Mouse (Mus musculus) erythroid progenitor cell, adult 5-6 weeks (primary cell): ENCODE measurements around the gene Nmb. TPM values are rescaled to one million over a fixed set of nuclear protein-coding genes. Genes with fewer than 3 reads are reported as not detected.

Source experiments
- ATAC-seq: replicated peaks from 2 replicates; pipeline ENCODE4 v1.8.0; 2016; ENCODE audit warnings: moderate number of reproducible peaks, mild to moderate bottlenecking, moderate TSS enrichment, inconsistent platforms; ENCODE audit not compliant: poor library complexity, low FRiP score, severe bottlenecking
- total RNA-seq, 2 experiments: library from RNA; stranded (forward) in 1 of 2; stranded (reverse) in 1 of 2; fragments of 150-400 nt in 1 of 2; fragments of 186-747, 209-891 nt in 1 of 2; gene quantifications; 2 replicates each; pipeline versions ENCODE4 v1.2.3 to v1.2.4; 2015 to 2017; ENCODE audit warnings: low replicate concordance in 2 of 2

Gene Nmb
- total RNA-seq, 2 experiments from 2014 or later, result 2.9 to 17.6 TPM

DNA sequence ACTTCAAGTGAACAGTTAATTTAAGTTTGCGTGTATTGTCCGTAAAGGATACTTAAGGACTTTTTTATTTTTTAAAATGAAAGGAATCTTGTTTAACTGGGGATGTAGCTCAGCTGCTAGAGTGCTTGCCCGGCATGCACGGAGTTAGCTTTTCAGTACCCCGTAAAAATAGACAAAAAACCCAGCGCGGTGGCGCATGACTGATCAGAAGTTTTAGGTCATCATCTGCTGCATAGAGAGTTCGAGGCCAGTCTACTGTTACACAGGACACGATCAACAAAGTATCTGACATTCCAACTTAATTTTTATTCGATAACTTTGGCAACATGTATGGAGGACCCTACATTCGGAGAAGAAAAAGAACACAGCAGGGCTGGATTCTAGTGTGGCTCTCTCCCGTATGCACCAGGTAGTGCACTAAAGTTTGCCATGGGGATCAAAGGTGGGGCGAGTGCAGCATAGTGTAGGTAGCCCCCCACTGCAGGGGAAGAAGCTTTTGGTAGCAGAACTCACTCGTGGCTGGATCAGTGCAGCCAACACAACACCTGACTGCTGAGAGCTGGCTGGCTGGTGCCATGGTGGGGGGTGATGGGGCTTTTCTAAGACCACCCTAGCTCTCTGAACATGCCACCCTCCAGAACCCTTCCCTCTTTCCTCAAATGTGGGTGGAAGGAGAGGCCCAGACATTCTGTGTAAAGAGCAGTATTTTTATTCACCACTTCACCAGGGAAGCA is 3.2 kb downstream of the Nmb start:
- 0 out of 2 replicates have a peak, but pooled peaks have one; percentile 4 for ATAC-seq

DNA sequence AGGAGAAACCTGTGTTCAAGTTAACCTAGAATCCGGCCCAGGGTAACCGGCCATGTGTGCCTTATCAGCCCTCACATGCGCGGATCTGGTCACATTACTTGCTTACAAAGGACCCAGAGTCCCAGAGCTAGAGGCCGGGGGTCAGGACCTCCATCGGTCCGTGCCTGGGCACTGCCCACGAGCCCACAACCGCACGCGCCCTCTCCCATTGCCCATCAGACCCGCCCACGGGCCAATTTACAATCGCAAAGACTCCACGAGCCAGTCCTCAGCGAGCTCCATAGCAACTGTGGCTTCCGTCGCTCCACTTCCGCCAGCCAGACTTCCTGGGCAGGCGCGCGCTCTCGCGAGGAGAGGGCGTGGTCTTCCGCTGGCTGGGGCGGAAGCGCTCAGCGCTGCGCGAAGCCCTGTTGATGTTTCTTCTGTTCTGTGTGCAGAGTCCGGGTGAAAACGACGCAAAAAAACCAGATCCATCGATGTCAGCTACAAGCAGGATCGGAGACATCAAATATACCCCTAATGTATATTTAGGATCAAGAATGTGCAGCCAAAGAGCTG is 3.9 kb downstream of the Nmb start, which contains the start of gene Wdr73:
Gene Wdr73, minus strand, starts transcription at position 326 of the 558 bp plus-strand sequence.
- ATAC-seq, result peak; percentile 96

DNA sequence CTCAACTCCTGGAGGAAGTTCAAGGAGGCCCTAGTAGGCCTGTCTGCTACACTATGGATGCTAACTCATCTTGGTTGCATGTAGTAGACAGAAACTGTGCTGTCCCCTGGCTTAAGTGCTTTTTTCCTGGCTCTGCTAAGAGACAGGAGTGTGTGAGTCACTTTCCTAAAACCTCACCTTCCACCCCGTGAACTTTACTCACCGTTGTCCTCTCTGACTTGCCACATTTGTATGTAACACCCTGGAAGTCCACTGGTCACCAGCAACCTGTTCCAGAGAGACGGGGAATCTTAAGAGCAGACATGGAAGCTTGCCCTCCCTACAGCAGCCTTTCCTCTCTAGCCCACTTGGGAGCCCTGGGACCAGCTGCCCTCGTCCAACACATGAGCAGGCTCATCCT is 7.2 kb downstream of the Nmb start:
- no peak for ATAC-seq

DNA sequence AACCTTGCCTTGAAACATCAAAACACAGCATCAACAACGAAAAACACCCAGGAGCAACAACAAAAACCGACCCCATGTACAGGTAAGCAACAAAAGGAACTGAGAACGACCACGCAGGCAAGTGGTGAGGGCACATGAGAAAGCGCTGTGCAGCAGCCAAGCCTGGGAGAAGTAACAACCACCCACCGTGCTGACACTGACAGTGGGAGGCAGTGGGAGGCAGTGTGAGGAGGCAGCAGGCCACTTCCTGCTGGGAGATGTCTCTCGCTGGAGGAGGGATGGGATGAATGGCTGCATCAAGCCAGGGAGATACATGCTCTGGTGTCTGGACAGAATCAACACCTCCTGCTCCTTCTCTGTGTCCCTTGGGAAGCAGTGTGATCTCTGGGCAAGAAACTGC is 7.7 kb downstream of the Nmb start:
- ATAC-seq, result no peak

DNA sequence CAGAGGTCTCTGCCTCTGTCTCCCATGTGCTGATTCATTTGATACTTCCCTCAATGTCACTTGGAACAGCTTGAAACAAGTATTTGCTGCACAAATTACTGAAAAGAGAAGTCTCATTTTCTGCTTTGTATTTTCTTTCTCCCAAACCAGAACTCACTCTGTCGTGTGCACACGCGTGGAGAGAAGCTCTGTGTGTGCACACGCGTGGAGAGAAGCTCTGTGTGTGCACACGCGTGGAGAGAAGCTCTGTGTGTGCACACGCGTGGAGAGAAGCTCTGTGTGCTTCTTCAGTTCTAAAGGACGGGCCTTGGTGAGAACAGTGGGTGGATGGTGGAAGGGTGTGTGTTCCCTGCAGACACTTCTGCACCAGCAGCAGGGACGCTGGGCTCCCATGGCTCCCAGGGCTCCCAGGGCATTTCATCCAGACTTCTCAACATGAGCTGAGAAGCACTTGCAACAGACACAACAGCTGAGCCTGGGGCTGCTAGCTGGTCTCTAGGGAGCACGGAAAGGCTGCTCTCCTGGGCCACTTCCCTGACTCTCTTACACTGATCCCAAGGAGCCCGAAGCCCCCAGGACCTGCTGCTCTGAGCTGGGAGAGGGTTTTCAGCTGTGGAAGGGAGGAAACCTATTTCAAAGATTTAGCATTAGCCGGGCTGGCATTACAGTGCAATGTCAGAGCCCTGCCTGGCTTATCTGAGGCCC is 9.9 kb downstream of the Nmb start:
- no peak for ATAC-seq

- no peak for ATAC-seq
Observed at GRCm38 (mm10) chr7:80894196-80894595, 10.7 kb downstream of the Nmb start.

DNA sequence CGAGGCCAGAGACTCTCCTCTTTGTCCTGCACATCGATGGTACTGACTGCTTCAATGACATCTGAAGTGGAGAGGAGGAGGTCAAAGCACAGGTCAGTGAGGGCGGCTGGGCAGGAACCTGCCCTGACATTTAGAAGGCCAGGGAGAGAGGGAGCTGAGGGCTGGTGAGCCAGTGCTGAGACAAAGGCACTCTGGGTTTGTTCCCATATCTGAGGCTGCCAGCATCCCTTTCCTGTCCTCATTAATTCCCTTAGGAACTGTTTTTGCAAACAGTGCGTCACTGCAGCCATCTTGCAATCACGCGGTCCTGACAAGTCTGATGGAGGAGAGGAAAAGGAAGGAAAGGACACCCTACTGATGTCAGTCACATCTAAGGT is 11.1 kb downstream of the Nmb start:
- no peak for ATAC-seq

DNA sequence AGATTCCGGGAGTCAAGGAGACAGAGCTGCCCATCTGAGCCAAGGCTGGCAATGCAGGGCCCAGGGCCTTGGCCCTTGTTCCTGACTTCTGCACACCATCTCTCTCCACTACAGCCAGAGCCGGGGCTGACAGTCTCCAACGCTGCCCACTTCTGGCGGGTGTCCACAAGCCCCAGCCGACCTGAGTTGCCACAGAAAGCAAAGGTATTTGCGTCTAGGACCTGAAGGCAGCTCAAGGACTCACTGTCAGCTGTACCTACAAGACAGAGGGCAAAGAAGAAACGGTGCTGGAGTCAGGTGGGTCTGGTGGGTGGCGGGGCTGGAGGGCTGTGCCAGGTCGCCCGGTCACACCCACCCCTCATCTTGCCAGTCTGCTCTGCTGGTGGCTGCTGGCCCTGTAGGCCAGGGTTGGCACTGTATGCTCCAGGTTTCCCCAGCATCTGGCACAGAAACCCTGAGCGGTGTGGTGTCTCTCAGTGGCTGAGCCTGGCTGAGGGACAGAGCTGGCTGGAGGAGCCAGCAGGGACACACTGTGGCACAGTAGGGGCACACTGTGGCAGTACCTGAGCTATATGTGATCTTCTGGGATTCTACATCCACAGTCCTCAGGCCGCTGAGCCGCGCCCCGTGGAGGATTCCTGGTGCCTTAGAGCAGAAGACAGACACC is 11.7 kb downstream of the Nmb start:
- ATAC-seq, result no peak

DNA sequence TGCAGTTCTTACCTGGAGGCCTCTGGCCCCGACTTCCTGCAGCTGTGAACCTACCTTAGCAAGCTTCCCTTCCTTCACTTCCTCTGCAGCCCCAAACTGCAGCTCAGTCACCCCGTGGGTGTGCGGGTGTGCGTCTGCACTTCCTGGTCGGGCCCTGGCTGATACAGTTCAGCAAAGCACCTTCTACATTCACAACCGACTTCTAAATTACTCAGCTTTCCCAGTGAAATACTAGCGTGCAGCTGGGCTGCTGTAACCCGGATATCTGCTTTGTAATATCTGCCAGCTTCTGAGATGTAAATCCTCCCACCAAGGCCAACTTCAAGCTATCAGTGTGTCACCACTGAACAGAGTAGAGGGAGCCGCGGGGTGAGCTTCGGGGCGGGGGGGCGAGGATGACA is 15.0 kb downstream of the Nmb start:
- no peak for ATAC-seq

DNA sequence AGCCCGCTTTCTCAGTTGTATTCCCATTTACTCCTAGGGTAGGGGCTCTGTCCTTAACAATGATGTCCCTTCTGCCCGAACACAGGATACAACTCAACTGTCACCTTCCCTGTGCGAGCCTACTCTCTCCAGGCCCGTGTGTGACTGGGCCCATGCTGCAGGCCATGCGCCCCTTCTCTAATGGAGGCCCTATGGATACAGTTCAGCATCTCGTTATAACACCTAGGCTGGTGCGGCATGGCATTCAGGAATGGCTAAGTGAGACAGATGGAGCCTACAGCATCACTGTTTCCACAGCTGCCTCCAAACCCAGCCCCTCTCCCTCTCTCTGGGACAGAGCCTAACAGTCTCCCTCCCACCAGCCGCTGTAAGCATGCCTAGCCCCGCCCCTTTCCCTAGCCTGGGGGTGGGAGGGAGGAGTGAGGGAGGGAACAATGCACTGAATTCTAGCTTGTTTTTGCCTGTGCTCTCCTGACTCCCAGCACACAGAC is 15.8 kb downstream of the Nmb start:
- ATAC-seq, result no peak

GRCm38 (mm10) chr7:80888595-80888994 is 16.3 kb downstream of the Nmb start:
- no peak for ATAC-seq

- ATAC-seq, result no peak
Observed at GRCm38 (mm10) chr7:80885666-80886065, 19.2 kb downstream of the Nmb start.

GRCm38 (mm10) chr7:80882830-80883505 is 21.9 kb downstream of the Nmb start:
- 0 out of 2 replicates have a peak, but pooled peaks have one; percentile 31 for ATAC-seq

- no peak for ATAC-seq
Observed at GRCm38 (mm10) chr7:80875727-80876126, 29.1 kb downstream of the Nmb start.

GRCm38 (mm10) chr7:80873631-80874030 is 31.2 kb downstream of the Nmb start:
- ATAC-seq, result no peak

DNA sequence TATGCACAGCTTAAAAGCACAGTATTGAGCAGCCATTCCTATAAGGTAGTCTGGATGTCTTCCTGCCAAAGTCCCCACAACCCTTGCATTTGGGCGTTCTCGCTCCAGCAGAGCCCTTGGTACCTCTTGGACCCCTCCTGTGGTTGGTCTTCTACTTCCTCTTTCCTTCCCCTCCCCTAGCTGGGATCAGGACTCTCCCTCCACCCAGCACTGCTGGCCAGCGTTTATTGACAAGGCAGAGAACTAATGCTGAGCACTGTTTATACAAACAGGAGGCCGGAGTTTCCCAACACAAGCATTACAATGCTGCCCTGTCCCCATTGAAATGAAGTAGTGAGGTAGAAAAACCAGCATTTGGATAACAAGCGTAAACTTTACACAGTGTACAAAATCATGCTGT is 31.8 kb downstream of the Nmb start:
- ATAC-seq, result no peak

GRCm38 (mm10) chr7:80868686-80869085 is 36.2 kb downstream of the Nmb start:
- no peak for ATAC-seq

GRCm38 (mm10) chr7:80866514-80867147 is 38.2 kb downstream of the Nmb start:
- no peak for ATAC-seq

- no peak for ATAC-seq
Observed at GRCm38 (mm10) chr7:80865521-80865920, 39.4 kb downstream of the Nmb start.
